Mouse (Mus musculus): Measurements from ENCODE around the gene Pla1a. TPM values are rescaled to one million over a fixed set of nuclear protein-coding genes. Genes with fewer than 3 reads are reported as not detected.

The Pla1a gene
- polyA plus RNA-seq, 1 experiment: 13.9 TPM

DNA sequence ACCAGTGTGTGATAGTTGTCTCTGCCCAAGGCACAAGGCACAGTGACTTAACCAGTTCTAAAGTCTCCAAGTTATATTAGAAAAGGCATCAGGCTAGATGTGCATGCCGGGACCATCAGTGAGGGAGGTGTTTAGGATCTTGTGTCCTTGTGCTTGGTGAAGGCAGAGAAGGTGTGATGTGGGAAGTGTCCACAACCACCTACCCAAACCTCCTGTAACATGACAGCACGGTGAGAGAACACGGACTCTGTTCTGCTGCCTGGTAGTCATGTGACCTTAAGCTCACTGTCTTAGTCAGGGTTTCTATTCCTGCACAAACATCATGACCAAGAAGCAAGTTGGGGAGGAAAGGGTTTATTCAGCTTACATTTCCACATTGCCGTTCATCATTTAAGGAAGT lies 66.7 kb downstream of the Pla1a start:
- peak overlapping the region; percentile 4 for H3K4me3 ChIP-seq
- H3K79me2 ChIP-seq (ENCODE audit: control insufficient read depth, insufficient read depth): peaks cover 7% of the 10 kb centered on the region
- peak overlapping the region; percentile 62 for H3K4me2 ChIP-seq (ENCODE audit: low read depth)
- no peak overlapping the region for H3ac ChIP-seq (ENCODE audit: control insufficient read depth, insufficient read length)
- H3K36me3 ChIP-seq (ENCODE audit: control insufficient read depth, insufficient read depth): no peaks in the 10 kb centered on the region
- TF ChIP-seq MYOG (IDR thresholded peaks at IDR 0.05; ENCODE audit: control insufficient read depth in 1 of 3, insufficient read depth in 1 of 3, insufficient read length in 2 of 3, low read depth in 2 of 3) (no peak), USF1 (IDR thresholded peaks at IDR 0.05; ENCODE audit: low read depth) (peak; percentile 23), TCF3 (IDR thresholded peaks at IDR 0.05; ENCODE audit: insufficient read length, low read depth) (no peak), POLR2AphosphoS2 (IDR thresholded peaks at IDR 0.05; ENCODE audit: insufficient read length, low read depth) (peak; percentile 23)
- H3K27me3 ChIP-seq (ENCODE audit: control insufficient read depth, insufficient read depth, insufficient read length): no peaks in the 10 kb centered on the region

GRCm38 (mm10) chr16:38365390-38365789 lies 67.6 kb downstream of the Pla1a start:
- Histone ChIP-seq H3K36me3 (ENCODE audit: control insufficient read depth, insufficient read depth) (no peaks in the 10 kb centered on the region), H3K27me3 (ENCODE audit: control insufficient read depth, insufficient read depth, insufficient read length) (no peaks in the 10 kb centered on the region), H3K4me3 (peak overlapping the region; percentile 4), H3K4me2 (ENCODE audit: low read depth) (peak overlapping the region; percentile 62), H3K79me2 (ENCODE audit: control insufficient read depth, insufficient read depth) (peaks cover 7% of the 10 kb centered on the region), H3ac (ENCODE audit: control insufficient read depth, insufficient read length) (no peak overlapping the region)
- no peak for TF ChIP-seq TCF12 (IDR thresholded peaks at IDR 0.05; ENCODE audit: insufficient read depth, poor library complexity, severe bottlenecking)

GRCm38 (mm10) chr16:38363657-38364056 lies 69.3 kb downstream of the Pla1a start:
- Histone ChIP-seq H3K27me3 (ENCODE audit: control insufficient read depth, insufficient read depth, insufficient read length) (no peaks in the 10 kb centered on the region), H3K79me2 (ENCODE audit: control insufficient read depth, insufficient read depth) (peaks cover 7% of the 10 kb centered on the region), H3K36me3 (ENCODE audit: control insufficient read depth, insufficient read depth) (no peaks in the 10 kb centered on the region), H3K4me2 (ENCODE audit: low read depth) (peak overlapping the region; percentile 62), H3K4me3 (no peak overlapping the region), H3ac (ENCODE audit: control insufficient read depth, insufficient read length) (no peak overlapping the region)
- TF ChIP-seq POLR2AphosphoS2 (IDR thresholded peaks at IDR 0.05; ENCODE audit: insufficient read length, low read depth) (peak; percentile 22), MYOD1 (IDR thresholded peaks at IDR 0.05; ENCODE audit: control insufficient read depth in 1 of 3, insufficient read length in 2 of 3, low read depth in 2 of 3) (peak in 1 of 3 experiments; percentile 16), CEBPB (IDR thresholded peaks at IDR 0.05; ENCODE audit: insufficient read depth, poor library complexity, severe bottlenecking) (no peak)

DNA sequence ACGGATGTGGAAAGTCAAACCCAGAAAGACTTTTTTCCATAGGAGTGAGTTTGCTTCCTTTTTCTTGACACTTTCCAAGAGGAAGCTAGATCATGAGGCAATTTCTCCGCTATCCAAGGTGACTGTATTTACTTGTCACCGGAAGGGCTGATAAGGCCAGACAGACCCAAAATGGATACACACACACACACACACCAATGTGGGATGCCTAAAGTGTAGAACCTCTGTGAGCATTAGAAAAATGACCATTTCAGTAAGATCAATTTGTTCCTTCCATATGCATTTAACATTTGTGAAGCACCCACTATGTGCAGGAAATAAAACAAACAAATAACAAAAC lies 69.7 kb downstream of the Pla1a start:
- Histone ChIP-seq H3K36me3 (ENCODE audit: control insufficient read depth, insufficient read depth) (no peaks in the 10 kb centered on the region), H3K27me3 (ENCODE audit: control insufficient read depth, insufficient read depth, insufficient read length) (no peaks in the 10 kb centered on the region), H3K4me3 (no peak overlapping the region), H3K79me2 (ENCODE audit: control insufficient read depth, insufficient read depth) (peaks cover 7% of the 10 kb centered on the region), H3ac (ENCODE audit: control insufficient read depth, insufficient read length) (no peak overlapping the region), H3K4me2 (ENCODE audit: low read depth) (peak overlapping the region; percentile 62)
- TF ChIP-seq USF1 (IDR thresholded peaks at IDR 0.05; ENCODE audit: low read depth): no peak
- no peak for TF ChIP-seq TCF3 (IDR thresholded peaks at IDR 0.05; ENCODE audit: insufficient read length, low read depth)

DNA sequence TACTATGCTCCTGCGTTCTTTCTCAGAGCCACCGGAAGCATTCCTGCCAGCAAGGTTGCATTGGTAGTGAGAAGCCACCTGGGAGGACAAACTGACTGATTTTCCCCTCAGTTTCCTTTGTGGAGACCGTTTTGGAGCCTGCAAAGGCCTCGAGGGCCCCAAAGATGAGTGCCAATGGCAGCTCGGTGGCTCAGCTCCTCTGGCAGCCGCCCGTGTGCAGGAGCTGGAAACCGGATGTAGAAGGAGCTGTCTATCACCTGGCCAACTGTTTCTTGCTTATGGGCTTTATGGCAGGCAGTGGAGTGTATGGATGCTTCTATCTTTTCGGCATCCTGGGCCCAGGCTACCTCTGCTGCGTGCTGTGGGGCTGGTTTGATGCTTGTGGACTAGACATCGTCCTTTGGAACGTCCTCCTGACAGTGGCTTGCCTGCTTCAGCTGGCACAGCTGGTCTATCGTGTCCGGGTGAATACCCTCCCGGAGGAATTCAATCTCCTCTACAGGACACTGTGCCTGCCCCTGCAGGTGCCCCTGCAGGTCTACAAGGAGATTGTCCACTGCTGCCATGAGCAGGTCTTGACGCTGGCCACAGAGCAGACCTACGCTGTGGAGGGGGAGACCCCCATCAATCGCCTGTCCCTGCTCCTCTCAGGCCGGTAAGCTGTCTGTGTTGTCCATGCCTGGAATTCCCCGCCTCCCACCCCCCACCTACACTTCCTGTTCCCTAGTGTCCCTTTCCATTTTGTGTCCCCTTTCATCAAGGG lies 70.3 kb downstream of the Pla1a start:
- Histone ChIP-seq H3K4me3 (no peak overlapping the region), H3K4me2 (ENCODE audit: low read depth) (peak overlapping the region; percentile 6), H3ac (ENCODE audit: control insufficient read depth, insufficient read length) (no peak overlapping the region), H3K27me3 (ENCODE audit: control insufficient read depth, insufficient read depth, insufficient read length) (no peaks in the 10 kb centered on the region), H3K79me2 (ENCODE audit: control insufficient read depth, insufficient read depth) (peaks cover 7% of the 10 kb centered on the region), H3K36me3 (ENCODE audit: control insufficient read depth, insufficient read depth) (no peaks in the 10 kb centered on the region)
- TF ChIP-seq POLR2AphosphoS2 (IDR thresholded peaks at IDR 0.05; ENCODE audit: insufficient read length, low read depth) (peak; percentile 15), USF1 (IDR thresholded peaks at IDR 0.05; ENCODE audit: low read depth) (no peak)

DNA sequence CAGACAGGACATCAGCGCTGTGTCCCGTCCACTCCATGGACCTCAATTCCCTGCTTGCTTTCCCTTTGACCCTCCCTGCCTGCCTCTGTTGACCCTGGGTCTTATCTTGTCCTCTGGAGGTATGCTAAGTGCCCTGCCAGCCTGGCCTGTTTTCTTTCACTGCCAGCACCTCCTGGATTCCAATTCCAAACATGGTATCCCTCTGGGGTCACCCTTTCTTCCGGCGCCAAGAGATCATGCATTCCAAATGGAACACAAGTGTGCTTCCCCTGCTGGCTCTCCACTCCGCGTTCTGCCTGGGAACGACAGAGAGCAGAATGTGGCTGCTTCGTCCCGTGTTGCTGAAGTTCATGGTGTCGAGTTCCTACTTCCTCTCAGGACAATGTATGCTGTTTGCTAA lies 71.0 kb downstream of the Pla1a start, which contains the start of gene Popdc2:
TSS of gene Popdc2 (plus strand) at position 277 of the 400 bp plus-strand sequence.
- peaks cover 7% of the 10 kb centered on the region for H3K79me2 ChIP-seq (ENCODE audit: control insufficient read depth, insufficient read depth)
- no peak within 1 kb of the TSS for H3ac ChIP-seq (ENCODE audit: control insufficient read depth, insufficient read length)
- TF ChIP-seq POLR2A (IDR thresholded peaks at IDR 0.05; ENCODE audit: insufficient read length, low read depth): no peak
- H3K36me3 ChIP-seq (ENCODE audit: control insufficient read depth, insufficient read depth): no peaks in the 10 kb centered on the region
- H3K4me3 ChIP-seq: no peak within 1 kb of the TSS
- no peaks in the 10 kb centered on the region for H3K27me3 ChIP-seq (ENCODE audit: control insufficient read depth, insufficient read depth, insufficient read length)
- H3K4me2 ChIP-seq (ENCODE audit: low read depth): peak within 1 kb of the TSS; percentile 6

DNA sequence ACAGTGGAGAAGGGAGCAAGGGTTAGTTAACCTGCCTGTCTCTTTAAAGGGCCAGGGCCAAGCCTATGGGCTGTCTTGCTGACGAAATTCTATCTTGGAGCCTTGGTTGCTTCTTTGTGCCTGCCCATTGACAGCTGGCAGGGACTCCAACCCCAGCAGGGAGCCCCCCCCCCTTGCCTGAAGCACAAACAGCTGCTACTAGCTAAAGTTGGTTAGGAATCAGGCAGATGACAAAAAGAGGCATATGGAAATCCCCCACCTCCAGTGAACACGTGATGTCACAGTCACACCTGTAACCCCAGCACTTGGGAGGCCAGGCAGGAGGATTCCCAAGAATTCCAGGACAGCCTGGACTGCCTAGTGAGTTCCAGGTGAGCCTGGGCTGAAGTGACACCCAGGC lies 72.6 kb downstream of the Pla1a start:
- no peaks in the 10 kb centered on the region for H3K27me3 ChIP-seq (ENCODE audit: control insufficient read depth, insufficient read depth, insufficient read length)
- H3ac ChIP-seq (ENCODE audit: control insufficient read depth, insufficient read length): no peak overlapping the region
- TF ChIP-seq POLR2AphosphoS2 (IDR thresholded peaks at IDR 0.05; ENCODE audit: insufficient read length, low read depth) (peak; percentile 28), MYOD1 (IDR thresholded peaks at IDR 0.05; ENCODE audit: control insufficient read depth in 1 of 3, insufficient read length in 2 of 3, low read depth in 2 of 3) (peak; percentile 84 to 96 (median 91)), E2F4 (IDR thresholded peaks at IDR 0.05; ENCODE audit: insufficient read depth) (no peak), REST (IDR thresholded peaks at IDR 0.05; ENCODE audit: insufficient read depth, insufficient read length) (no peak), USF1 (IDR thresholded peaks at IDR 0.05; ENCODE audit: low read depth) (peak; percentile 80), TCF12 (IDR thresholded peaks at IDR 0.05; ENCODE audit: insufficient read depth, poor library complexity, severe bottlenecking) (peak; percentile 80), SRF (IDR thresholded peaks at IDR 0.05; ENCODE audit: control insufficient read depth, insufficient read length, low read depth) (no peak), POLR2A (IDR thresholded peaks at IDR 0.05; ENCODE audit: insufficient read length, low read depth) (no peak), CEBPB (IDR thresholded peaks at IDR 0.05; ENCODE audit: insufficient read depth, poor library complexity, severe bottlenecking) (no peak), MYOG (IDR thresholded peaks at IDR 0.05; ENCODE audit: control insufficient read depth in 1 of 3, insufficient read depth in 1 of 3, insufficient read length in 2 of 3, low read depth in 2 of 3) (peak; percentile 76 to 92 (median 91)), TCF3 (IDR thresholded peaks at IDR 0.05; ENCODE audit: insufficient read length, low read depth) (no peak), MAX (IDR thresholded peaks at IDR 0.05; ENCODE audit: low read depth) (no peak)
- H3K36me3 ChIP-seq (ENCODE audit: control insufficient read depth, insufficient read depth): no peaks in the 10 kb centered on the region
- no peaks in the 10 kb centered on the region for H3K79me2 ChIP-seq (ENCODE audit: control insufficient read depth, insufficient read depth)
- no peak overlapping the region for H3K4me3 ChIP-seq
- H3K4me2 ChIP-seq (ENCODE audit: low read depth): peak overlapping the region; percentile 42

Measured in myocyte (in vitro differentiated cells).